Mouse (Mus musculus): ENCODE data around the gene Trpm2. TPM values are rescaled to one million over a fixed set of nuclear protein-coding genes. Genes with fewer than 3 reads are reported as not detected.

Trpm2 gene
- total RNA-seq, 2 experiments from 2014 or later, result 37.9 to 40.8 TPM

GRCm38 (mm10) chr10:77902894-77903715, 67.3 kb downstream of the Trpm2 start:
- peak in 1 of 2 experiments; percentile 30 for DNase-seq (ENCODE audit: low spot score in 2 of 2)

DNA sequence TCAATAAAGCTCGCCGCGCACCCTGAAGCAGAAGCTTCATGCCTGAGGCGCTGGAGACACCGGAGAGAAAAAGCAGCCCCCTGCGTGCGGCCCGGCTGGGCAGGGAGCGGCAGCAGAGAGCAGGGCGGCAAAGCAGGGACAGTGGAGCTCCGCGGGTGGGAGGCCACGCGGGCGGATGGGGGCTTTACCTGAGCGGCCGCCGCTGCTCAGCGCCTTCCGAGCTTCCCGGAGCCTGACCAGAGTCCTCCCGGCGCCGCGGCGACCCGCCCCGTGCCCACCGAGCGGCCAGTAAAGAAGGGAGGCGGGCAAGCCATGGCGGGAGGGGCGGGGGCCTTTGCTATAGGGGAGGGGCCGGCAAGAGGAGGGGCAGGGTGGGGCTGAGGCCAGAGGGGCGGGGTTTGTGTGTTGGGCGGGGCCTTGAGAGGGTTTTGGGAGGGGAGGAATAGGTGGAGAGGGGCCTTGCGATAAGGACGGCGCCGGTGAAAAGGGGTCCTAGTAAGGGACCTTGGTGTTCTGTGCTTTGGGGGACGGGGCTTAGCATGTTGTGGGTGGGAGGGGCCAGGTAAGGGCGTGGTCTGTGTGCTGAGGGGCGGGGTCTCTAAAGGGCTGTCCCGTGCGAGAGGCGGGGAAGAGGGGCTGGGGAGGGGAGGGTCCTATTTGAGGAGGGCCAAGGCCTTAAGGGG, 68.0 kb downstream of the Trpm2 start, which contains the start of gene Lrrc3:
Gene Lrrc3 (minus strand): TSS at position 326 of the 683 bp plus-strand sequence.
- DNase-seq (ENCODE audit: low spot score in 2 of 2), result peak; percentile 19 to 30

DNA sequence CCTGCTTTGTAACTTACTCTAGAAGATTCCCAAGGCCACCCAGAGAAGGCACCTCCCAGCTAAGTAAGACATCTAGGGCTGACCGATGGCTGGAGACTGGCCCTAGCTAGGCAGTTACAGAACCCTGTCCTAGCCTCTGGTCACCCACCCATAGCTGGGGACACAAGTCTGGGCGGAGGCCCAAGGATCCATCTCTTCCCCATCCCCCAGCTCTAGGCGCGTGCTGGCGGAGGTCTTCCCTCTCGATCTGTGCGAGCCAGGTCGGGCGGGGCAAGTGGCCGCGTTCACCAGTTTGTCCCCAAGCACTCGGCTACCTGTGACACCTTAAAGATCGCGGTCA, 68.5 kb downstream of the Trpm2 start:
- DNase-seq (ENCODE audit: low spot score in 2 of 2), result no peak

- no peak for DNase-seq (ENCODE audit: low spot score in 2 of 2)
Observed at GRCm38 (mm10) chr10:77900903-77901818, 69.2 kb downstream of the Trpm2 start.

- no peak for DNase-seq (ENCODE audit: low spot score in 2 of 2)
Observed at GRCm38 (mm10) chr10:77900126-77900525, 70.2 kb downstream of the Trpm2 start.

DNA sequence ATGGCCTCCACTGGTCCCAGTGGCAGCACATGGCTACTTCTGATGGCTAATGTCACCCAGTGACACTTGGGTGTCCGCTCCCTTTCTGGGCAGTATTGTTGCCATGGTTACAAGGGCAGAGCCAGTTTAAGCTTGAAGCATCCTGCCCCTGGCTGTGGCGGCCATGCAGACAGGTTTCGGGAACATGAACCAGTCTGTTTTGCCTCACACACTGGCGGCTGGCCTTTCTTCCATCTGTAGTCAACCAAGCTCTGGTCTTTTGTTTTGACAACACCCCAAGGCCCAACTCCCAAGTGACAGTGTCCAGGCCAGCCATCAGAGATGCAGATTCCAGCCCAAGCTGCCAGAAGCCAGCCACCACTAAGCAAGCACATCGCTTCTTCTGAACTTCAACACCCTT, 74.8 kb downstream of the Trpm2 start:
- no peak for DNase-seq (ENCODE audit: low spot score in 2 of 2)

GRCm38 (mm10) chr10:77890987-77891565, 79.3 kb downstream of the Trpm2 start:
- DNase-seq (ENCODE audit: low spot score in 2 of 2), result no peak

- no peak for DNase-seq (ENCODE audit: low spot score in 2 of 2)
Observed at GRCm38 (mm10) chr10:77886007-77886747, 84.2 kb downstream of the Trpm2 start.

- no peak for DNase-seq (ENCODE audit: low spot score in 2 of 2)
Observed at GRCm38 (mm10) chr10:77882553-77882952, 87.8 kb downstream of the Trpm2 start.

DNA sequence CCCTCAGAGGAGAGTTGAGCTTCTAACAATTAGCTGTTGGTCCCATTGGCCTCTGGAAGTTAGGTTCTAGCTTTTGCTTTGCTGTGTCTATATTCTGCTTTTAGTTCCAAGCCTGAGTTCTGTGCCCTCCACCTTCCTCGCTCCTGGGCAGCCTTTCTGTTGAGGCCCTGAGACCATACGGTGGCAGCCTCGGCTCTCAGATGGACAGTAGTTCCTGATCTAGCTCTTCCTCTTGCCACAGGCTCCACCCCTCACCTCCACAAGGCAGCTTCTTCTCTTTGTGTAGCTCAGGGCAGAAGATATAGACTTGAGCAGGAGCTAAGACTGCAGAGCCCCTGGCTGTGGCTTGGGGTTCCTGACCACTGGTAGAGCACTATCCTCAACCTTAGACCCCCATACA, 90.1 kb downstream of the Trpm2 start:
- DNase-seq (ENCODE audit: low spot score in 2 of 2), result no peak

- peak in 1 of 2 experiments; percentile 51 for DNase-seq (ENCODE audit: low spot score in 2 of 2)
Observed at GRCm38 (mm10) chr10:77878985-77879384, 91.4 kb downstream of the Trpm2 start.

DNA sequence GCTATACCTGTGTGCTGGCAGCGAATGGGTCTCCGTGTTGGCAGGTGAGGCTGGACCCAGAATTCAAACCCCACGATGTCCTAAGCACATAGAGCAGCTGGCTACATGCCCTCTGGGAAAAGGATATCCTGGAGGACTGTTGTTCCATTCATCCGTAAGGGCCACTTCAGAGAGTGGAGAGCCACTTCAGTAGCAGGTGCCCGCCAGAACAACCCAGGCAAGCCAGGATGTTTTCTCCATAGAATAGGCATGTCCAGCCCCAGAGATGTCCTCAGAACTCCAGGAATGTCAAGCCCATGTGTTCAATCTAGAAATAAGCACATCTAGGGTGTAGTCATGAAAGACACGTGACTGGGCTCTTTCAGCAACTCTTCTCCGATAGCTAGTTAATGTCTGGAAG, 100.7 kb downstream of the Trpm2 start:
- DNase-seq (ENCODE audit: low spot score in 2 of 2), result no peak

GRCm38 (mm10) chr10:77867546-77867945, 102.8 kb downstream of the Trpm2 start:
- no peak for DNase-seq (ENCODE audit: low spot score in 2 of 2)

DNA sequence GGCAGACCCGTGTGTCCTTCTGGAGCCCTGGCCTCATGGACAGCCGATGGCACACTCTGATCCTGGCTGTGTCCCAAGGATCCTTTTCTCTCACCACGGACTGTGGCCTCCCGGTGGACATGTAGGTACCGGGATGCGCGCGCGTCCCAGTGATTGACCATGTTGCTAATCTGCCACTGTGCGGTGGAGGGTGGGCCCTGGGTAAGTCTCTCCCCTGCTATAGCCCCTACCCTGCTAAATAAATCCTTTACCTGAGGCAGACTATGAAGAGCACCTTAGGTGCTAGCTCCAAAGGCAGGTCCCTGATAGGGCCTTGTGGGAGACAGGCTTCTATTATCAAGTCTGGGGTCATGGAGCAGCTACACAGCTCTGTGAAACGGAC, 105.6 kb downstream of the Trpm2 start:
- no peak for DNase-seq (ENCODE audit: low spot score in 2 of 2)

GRCm38 (mm10) chr10:77864067-77864761, 106.1 kb downstream of the Trpm2 start:
- DNase-seq (ENCODE audit: low spot score in 2 of 2), result no peak

DNA sequence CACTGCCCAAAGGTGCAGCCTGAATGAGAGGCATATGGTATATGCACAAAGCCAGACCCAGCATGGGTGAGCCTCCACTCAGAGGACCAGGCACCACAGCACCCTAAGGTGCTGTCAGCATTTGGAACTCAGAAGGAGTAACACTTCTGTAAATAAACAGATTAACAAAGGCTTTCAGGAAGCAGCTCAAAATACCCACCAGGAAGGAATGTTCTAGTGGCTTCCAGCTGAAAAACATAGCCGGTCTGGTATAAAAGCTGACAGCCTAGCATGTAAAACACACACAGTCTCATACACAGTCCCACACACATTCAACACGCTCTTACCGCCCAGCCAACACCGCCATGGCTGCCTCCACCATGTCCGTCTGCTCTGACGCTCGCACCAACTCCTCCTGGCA, 108.7 kb downstream of the Trpm2 start, which contains the start of gene Gm3285:
Gene Gm3285 (plus strand): TSS at position 301 of the 400 bp plus-strand sequence.
- no peak for DNase-seq (ENCODE audit: low spot score in 2 of 2)

Measured in layer of hippocampus, adult 18-20 months (tissue).